Mouse (Mus musculus) midbrain, embryonic 12.5 days (tissue): ENCODE measurements around the gene Ccdc107. TPM values are rescaled to one million over a fixed set of nuclear protein-coding genes. Genes with fewer than 3 reads are reported as not detected.

Experiments used
- ATAC-seq: fragments of 200-750 bp; cut with Nextera tagmentation; 2 replicates; pipeline ENCODE4 v1.8.0; 2017; ENCODE audit warnings: low read depth, moderate TSS enrichment, moderate library complexity; ENCODE audit not compliant: low FRiP score
- H3K27ac ChIP-seq: fragments of 300-500 bp; sonication (generic); replicated peaks from 2 replicates; pipeline ENCODE4 v1.5.1; 2016; ENCODE audit warnings: mild to moderate bottlenecking
- H3K27me3 ChIP-seq: fragments of 300-500 bp; sonication (generic); 2 replicates; pipeline ENCODE4 v1.6.1; 2016; ENCODE audit warnings: mild to moderate bottlenecking
- H3K36me3 ChIP-seq: fragments of 300-500 bp; sonication (generic); 2 replicates; pipeline ENCODE4 v1.6.1; 2016
- H3K4me1 ChIP-seq: fragments of 300-500 bp; sonication (generic); 2 replicates; pipeline ENCODE4 v1.6.1; 2016
- H3K4me2 ChIP-seq: fragments of 300-500 bp; sonication (generic); replicated peaks from 2 replicates; pipeline ENCODE4 v1.6.1; 2016; ENCODE audit warnings: mild to moderate bottlenecking, moderate library complexity
- H3K4me3 ChIP-seq: fragments of 300-500 bp; sonication (generic); 2 replicates; pipeline ENCODE4 v1.5.1; 2016; ENCODE audit warnings: mild to moderate bottlenecking
- H3K9ac ChIP-seq: fragments of 300-500 bp; sonication (generic); replicated peaks from 2 replicates; pipeline ENCODE4 v1.6.1; 2016; ENCODE audit warnings: mild to moderate bottlenecking, moderate library complexity
- H3K9me3 ChIP-seq: fragments of 300-500 bp; sonication (generic); 2 replicates; pipeline ENCODE4 v1.6.1; 2016; ENCODE audit warnings: mild to moderate bottlenecking
- WGBS: fragments of 180-500 bp; shearing (Covaris S2); methylation state at CpG from one replicate; pipeline ENCODE4 v1.1.7; 2016; 5-methylcytosine and 5-hydroxymethylcytosine counted together
- polyA plus RNA-seq: library from polyadenylated mRNA; unstranded; fragments of >200 nt; fragmentation: Nextera tagmentation; extraction: Ambion mirVana; gene quantifications from 2 replicates; pipeline ENCODE4 v1.2.1, GENCODE M21; 2016

Ccdc107 gene
- polyA plus RNA-seq, 1 experiment from 2014 or later = 47.9 TPM

DNA sequence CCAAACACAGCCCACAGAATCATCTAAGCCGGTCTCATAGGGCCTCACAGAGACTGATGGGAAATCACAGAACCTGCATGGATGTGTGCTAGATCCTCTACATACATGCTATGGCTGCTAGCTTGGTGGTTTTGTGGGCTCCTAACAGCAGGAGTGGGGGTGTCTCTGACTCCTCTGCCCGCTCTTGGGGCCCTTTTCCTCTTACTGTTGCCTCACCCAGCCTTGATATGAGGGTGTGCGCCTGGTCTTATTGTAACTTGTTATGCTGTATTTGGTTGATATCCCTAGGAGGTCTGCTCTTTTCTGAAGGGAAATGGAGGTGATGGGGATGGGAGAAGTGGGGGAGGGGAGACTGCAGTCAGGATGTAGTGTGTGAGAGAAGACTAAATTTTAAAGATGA lies 3.1 kb upstream of the Ccdc107 start:
- Histone ChIP-seq H3K27me3 (no peaks in the 10 kb centered on the region), H3K4me2 (no peak overlapping the region), H3K4me3 (no peak overlapping the region), H3K9ac (no peak overlapping the region), H3K9me3 (no peaks in the 10 kb centered on the region), H3K4me1 (peaks cover 7% of the 10 kb centered on the region), H3K27ac (no peak overlapping the region), H3K36me3 (no peaks in the 10 kb centered on the region)
- 96% methylated on average over 3 of the region's 3 CpGs for WGBS
- no peak for ATAC-seq

DNA sequence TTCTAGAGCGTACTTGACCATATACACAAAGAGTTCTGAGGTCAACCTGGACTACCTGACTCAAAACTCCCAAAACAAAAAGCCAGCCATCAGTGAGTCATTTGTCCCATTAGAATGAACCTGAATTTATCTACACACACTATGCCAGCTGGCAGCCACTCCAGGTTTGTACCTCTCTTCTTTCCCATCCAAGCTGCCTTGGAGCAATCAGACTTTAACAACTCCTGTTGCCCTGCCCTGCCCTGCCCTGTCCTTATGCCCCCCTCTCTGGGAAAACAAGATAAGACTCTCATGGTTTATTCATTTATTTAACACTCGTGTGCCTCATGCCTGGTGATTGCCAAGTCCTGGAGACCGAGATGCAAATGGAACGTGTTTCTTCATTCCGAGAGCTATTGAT lies 1.9 kb upstream of the Ccdc107 start:
- 0 out of 2 replicates have a peak, but pooled peaks cover 2% of the 10 kb centered on the region for H3K36me3 ChIP-seq
- H3K4me3 ChIP-seq = no peak overlapping the region
- no peak overlapping the region for H3K27ac ChIP-seq
- H3K4me2 ChIP-seq = no peak overlapping the region
- H3K9ac ChIP-seq = no peak overlapping the region
- WGBS = 79% methylated on average over 5 of the region's 5 CpGs
- H3K4me1 ChIP-seq = peaks cover 7% of the 10 kb centered on the region
- peaks cover 11% of the 10 kb centered on the region for H3K27me3 ChIP-seq
- no peaks in the 10 kb centered on the region for H3K9me3 ChIP-seq
- ATAC-seq = no peak

DNA sequence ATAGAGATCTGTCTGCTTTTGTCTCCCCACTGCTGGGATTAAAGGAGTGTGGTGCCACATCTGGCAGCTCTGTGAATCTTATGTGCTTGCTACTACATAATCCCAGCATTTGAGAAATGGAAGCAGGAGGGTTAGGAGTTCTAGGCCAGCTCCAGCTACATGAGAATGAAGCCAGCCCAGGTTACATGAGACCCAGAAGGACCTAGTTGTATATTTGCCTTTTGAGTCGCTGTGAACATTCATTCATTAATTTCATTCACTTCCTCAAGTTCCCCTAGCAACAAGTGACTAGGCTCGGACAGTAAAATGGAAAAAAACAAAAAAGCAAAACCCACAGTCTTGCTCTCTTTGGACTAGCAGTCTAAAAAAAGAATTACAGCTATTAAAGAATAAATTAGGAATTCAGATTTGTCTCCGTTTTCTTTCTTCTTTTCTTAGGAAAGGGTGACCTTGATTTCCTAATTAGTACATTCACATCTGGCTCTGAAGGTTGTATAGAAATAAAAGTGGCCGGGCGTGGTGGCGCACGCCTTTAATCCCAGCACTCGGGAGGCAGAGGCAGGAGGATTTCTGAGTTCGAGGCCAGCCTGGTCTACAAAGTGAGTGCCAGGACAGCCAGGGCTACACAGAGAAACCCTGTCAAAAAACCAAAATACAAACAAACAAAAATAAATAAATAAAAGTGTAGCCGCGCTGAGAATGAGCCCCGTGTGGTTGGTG lies 439 bp upstream of the Ccdc107 start:
- peak overlapping the region; percentile 90 for H3K27ac ChIP-seq
- H3K4me2 ChIP-seq = peak overlapping the region; percentile 66
- 0 out of 2 replicates have a peak, but pooled peaks cover 2% of the 10 kb centered on the region for H3K36me3 ChIP-seq
- H3K9me3 ChIP-seq = no peaks in the 10 kb centered on the region
- no peak overlapping the region for H3K9ac ChIP-seq
- peak overlapping the region; percentile 65 for H3K4me3 ChIP-seq
- no peak for ATAC-seq
- WGBS = 45% methylated on average over 12 of the region's 12 CpGs
- H3K27me3 ChIP-seq = peaks cover 16% of the 10 kb centered on the region
- H3K4me1 ChIP-seq = peaks cover 20% of the 10 kb centered on the region

DNA sequence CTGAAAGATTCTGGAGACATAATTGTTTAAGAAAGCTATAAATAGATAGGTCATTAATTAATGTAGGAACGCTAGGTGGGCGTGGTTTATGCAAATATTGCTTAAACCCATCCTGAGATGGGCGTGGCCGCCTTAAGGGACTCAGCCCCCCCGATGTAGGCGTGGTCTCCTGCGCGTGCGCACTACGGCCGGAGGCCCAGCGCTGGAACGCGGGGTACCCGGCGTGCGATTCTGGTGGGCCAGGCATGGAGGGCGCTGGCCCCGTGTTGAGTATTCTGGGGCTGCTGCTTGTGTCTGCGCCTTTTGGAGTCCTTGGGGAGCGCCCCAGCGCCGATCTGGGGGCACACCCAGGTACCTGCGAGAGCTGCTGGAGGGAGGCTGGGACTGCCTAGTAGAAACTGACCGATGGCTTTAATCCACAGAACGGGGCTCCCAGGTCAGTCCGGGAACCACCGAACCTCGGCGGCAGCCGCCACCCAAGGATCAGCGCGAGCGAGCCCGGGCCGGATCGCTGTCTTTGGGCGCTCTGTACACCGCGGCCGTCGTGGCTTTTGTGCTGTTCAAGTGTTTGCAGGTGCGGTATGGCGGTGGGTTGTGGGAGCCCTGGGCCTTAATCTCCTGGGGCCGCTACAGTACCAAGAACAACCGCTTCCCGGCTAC lies 616 bp downstream of the Ccdc107 start:
- H3K4me2 ChIP-seq = peak overlapping the region; percentile 66
- peak overlapping the region; percentile 76 for H3K9ac ChIP-seq
- H3K4me1 ChIP-seq = peaks cover 31% of the 10 kb centered on the region
- peaks cover 20% of the 10 kb centered on the region for H3K27me3 ChIP-seq
- H3K4me3 ChIP-seq = peak overlapping the region; percentile 65
- 0 out of 2 replicates have a peak, but pooled peaks cover 2% of the 10 kb centered on the region for H3K36me3 ChIP-seq
- ATAC-seq = peak; percentile 88
- H3K27ac ChIP-seq = peak overlapping the region; percentile 90
- no peaks in the 10 kb centered on the region for H3K9me3 ChIP-seq
- under 1% methylated on average over 47 of the region's 47 CpGs for WGBS

DNA sequence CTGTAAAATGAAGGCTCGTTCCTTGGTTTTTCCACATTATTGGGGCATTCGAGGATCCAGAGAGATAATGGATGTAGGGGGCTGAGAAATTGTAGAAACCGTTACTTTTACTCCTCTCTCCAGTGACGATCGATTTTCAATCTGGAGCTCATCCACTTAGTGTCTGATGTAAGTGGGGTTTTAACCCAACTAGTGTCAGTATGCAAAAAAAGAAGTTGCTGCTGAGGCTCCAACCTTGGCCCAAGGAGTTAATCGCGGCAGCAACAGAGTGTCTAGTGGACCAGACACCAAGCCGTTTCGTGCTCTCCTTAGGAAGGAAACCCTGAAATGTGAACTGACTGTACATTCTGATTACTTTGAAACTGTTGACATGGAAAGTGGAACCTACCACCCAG lies 1.1 kb downstream of the Ccdc107 start:
- Histone ChIP-seq H3K36me3 (0 out of 2 replicates have a peak, but pooled peaks cover 2% of the 10 kb centered on the region), H3K27me3 (peaks cover 20% of the 10 kb centered on the region), H3K4me2 (peak overlapping the region; percentile 66), H3K4me1 (peaks cover 36% of the 10 kb centered on the region), H3K9ac (peak overlapping the region; percentile 76), H3K4me3 (peak overlapping the region; percentile 65), H3K9me3 (no peaks in the 10 kb centered on the region), H3K27ac (peak overlapping the region; percentile 90)
- 3% methylated on average over 9 of the region's 9 CpGs for WGBS
- no peak for ATAC-seq

DNA sequence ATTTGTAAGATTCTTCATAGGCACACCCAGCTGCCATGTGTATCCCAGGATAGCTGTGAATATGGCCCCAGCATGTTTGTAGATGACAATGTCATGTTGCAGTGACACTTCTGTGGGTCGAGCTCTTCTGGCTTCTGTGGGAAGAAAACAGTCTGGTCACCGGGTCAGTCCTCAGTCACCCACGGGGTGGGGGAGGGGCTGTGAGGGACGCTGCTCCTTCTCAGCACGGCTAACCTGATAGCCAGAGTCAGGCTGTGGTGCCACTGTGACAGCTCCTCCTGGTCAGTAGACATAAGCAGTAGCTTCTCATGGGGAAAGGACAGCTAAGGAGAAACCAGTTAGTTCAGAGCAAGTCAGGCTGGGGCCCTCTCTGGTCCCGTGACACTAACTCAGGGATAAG lies 3.9 kb downstream of the Ccdc107 start:
- 50% methylated on average over 6 of the region's 6 CpGs for WGBS
- Histone ChIP-seq H3K4me1 (peaks cover 39% of the 10 kb centered on the region), H3K27ac (no peak overlapping the region; the same call in 1 of the 2 replicates)

DNA sequence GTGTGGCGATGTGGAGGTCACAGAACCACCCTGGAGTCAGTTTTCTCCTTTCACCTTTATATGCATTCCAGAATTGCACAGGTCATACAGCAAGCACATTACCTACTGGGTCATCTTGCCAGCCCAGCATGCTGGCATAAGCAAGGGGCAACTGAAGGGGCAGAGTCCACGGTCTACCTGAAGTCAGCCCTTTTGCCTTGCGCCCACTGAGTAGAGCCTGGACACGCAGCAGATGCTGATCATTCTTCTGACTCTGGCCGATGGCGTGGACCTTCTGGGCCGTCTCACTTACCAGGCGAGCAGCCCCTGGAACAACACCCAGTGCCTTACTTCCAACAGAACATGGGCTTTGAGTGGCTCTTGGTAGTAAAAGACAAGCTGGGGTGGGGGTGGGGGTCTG lies 4.7 kb downstream of the Ccdc107 start:
- Histone ChIP-seq H3K4me1 (peaks cover 39% of the 10 kb centered on the region), H3K4me2 (peak overlapping the region; percentile 78), H3K36me3 (0 out of 2 replicates have a peak, but pooled peaks cover 2% of the 10 kb centered on the region), H3K4me3 (no peak overlapping the region; the same call in 1 of the 2 replicates), H3K9ac (no peak overlapping the region), H3K27ac (no peak overlapping the region), H3K9me3 (no peaks in the 10 kb centered on the region), H3K27me3 (peaks cover 38% of the 10 kb centered on the region)
- no peak for ATAC-seq
- 95% methylated on average over 8 of the region's 8 CpGs for WGBS

More for the DNA sequence above, 3.9 kb downstream of the Ccdc107 start:
- H3K4me2 ChIP-seq = no peak overlapping the region
- no peak for ATAC-seq
- H3K9me3 ChIP-seq = no peaks in the 10 kb centered on the region
- peaks cover 34% of the 10 kb centered on the region for H3K27me3 ChIP-seq
- H3K9ac ChIP-seq = no peak overlapping the region; the same call in 1 of the 2 replicates
- H3K4me3 ChIP-seq = no peak overlapping the region
- H3K36me3 ChIP-seq = 0 out of 2 replicates have a peak, but pooled peaks cover 2% of the 10 kb centered on the region

DNA sequence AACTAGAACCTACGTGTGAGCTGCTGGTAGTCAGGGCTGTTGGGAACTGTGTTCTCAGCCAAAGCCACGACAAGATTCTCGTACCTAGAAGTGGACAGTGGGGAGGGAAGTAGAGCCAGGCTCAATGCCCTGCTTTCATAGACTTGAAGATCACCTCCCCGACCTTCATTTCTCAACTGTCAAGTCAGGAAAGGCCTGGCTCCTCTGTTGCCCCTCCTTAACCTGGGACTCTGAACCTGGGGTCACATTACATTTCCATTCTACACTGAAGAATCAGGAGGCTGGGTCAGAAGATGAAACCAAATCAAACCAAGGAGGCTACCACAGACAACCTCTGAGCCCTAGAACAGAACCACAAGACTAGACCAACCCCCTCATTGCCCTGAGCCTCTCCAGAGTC lies 5.2 kb downstream of the Ccdc107 start:
- H3K9ac ChIP-seq = peak overlapping the region; percentile 44
- ATAC-seq = no peak
- peak overlapping the region; percentile 78 for H3K4me2 ChIP-seq
- peaks cover 39% of the 10 kb centered on the region for H3K4me1 ChIP-seq
- H3K4me3 ChIP-seq = peak overlapping the region; percentile 57
- H3K27me3 ChIP-seq = peaks cover 38% of the 10 kb centered on the region
- no peaks in the 10 kb centered on the region for H3K9me3 ChIP-seq
- H3K27ac ChIP-seq = no peak overlapping the region
- 0 out of 2 replicates have a peak, but pooled peaks cover 2% of the 10 kb centered on the region for H3K36me3 ChIP-seq
- 79% methylated on average over 4 of the region's 4 CpGs for WGBS

DNA sequence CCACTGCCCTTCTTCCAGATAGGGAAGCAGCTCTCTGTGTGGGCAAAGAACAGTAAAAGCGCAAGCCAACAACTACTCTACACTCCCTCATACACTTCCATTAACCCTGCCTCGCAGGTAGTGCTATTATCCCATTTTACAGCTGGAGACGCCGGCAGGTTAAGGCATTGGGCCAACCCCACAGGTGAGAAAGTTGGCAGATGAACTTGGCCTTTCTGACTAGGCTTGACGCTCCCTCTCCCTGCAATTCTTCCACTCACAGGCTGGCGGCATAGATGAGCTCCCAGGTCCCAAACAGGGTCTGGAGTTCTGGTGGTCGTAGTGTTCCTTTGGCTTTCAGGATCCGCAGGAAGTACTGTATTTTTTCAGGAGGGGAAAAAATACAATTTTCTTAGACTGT lies 6.3 kb downstream of the Ccdc107 start:
- Histone ChIP-seq H3K27ac (no peak overlapping the region), H3K9me3 (no peaks in the 10 kb centered on the region), H3K4me1 (peaks cover 38% of the 10 kb centered on the region), H3K27me3 (peaks cover 42% of the 10 kb centered on the region), H3K4me2 (peak overlapping the region; percentile 78), H3K9ac (peak overlapping the region; percentile 59), H3K36me3 (0 out of 2 replicates have a peak, but pooled peaks cover 2% of the 10 kb centered on the region), H3K4me3 (peak overlapping the region; percentile 57)
- 15% methylated on average over 8 of the region's 8 CpGs for WGBS
- peak; percentile 25 for ATAC-seq

DNA sequence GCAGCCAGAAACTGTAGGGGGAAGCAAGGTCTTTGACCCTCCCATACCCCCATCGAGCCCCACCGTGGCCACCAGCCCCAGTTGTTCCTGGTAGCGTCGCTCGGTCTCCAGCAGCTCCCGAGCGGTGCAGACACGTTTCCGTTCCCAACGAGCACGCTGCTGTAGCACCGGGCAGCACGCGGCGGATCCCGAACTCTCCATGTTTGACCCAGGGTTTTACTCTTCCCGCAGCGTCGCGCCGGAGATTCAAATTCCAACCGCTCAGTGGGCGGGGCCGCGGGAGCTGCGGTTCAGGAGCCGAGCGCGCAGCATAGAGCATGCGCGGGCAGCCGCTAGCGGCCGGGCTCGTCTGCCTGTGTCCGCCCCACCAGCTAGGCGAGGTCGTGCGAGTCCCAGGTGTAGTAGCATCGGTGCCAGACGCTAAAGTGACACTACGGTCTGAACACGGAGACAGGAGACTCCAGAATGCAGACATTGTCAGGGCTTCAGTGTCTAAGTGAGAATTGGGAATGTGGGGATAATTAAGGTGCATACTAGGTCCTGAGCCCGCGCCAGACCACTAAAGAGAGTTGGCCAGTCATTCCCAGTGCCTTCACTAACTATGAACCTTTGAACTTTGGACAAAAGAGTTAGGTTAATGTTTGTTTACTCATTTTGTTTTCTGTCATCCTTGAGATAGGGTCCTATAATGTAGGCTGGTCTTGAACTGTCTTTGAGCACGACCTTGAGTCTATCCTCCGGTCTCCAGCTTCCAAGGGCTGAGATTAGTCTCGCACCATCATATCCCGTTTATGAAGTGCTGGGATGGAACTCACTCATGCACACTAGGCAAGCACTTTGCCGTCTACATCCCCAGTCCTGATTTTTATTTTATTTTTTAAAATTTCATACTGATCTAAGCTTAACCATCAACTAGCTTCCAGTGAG lies 7.0 kb downstream of the Ccdc107 start, which contains the start of gene Arhgef39:
Arhgef39 (minus strand) TSS at position 289 of the 927 bp plus-strand sequence.
- Histone ChIP-seq H3K4me3 (peak within 1 kb of the TSS; percentile 57), H3K27me3 (peaks cover 42% of the 10 kb centered on the region), H3K4me1 (peaks cover 32% of the 10 kb centered on the region), H3K9ac (peak within 1 kb of the TSS; percentile 59), H3K27ac (no peak within 1 kb of the TSS; the same call in 1 of the 2 replicates), H3K4me2 (peak within 1 kb of the TSS; percentile 78), H3K9me3 (no peaks in the 10 kb centered on the region), H3K36me3 (0 out of 2 replicates have a peak, but pooled peaks cover 2% of the 10 kb centered on the region)
- peak; percentile 83 for ATAC-seq
- 8% methylated on average over 50 of the region's 50 CpGs for WGBS

DNA sequence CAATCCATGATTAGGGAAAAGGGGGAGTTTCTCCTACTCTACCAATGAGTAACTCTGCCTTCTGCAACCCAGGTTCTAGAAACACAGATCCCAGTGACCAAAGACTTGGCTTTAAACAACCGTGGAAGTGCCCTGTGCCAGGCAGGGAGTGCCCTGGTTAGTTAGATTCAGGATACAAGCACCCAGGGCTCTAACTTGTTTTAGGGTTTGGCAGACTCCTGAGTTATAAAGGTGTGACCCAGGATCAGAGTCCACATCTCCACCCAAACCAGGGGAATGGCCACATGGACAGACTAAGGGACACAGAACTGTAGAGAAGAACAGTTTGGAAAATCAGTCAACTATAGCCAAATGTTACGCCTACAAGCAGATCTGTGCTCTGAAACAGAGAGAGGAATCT lies 10.3 kb downstream of the Ccdc107 start:
- 76% methylated on average over 2 of the region's 2 CpGs for WGBS
- H3K9ac ChIP-seq = no peak overlapping the region

More for the DNA sequence above, 10.3 kb downstream of the Ccdc107 start:
- peaks cover 43% of the 10 kb centered on the region for H3K27me3 ChIP-seq
- no peak overlapping the region for H3K4me2 ChIP-seq
- no peak overlapping the region for H3K27ac ChIP-seq
- H3K9me3 ChIP-seq = no peaks in the 10 kb centered on the region
- no peak for ATAC-seq
- H3K36me3 ChIP-seq = no peaks in the 10 kb centered on the region
- no peak overlapping the region for H3K4me3 ChIP-seq
- H3K4me1 ChIP-seq = peaks cover 13% of the 10 kb centered on the region
